14 mouse cellular contexts compared by ENCODE assay signal in genomic region chr7:45211070-45211469, GRCm38 (mm10). TPM values are rescaled to one million over a fixed set of nuclear protein-coding genes. Genes with fewer than 3 reads are reported as not detected.
A peak's percentile ranks its signal among the peaks of the same experiment; 100 is the strongest.
DNase-seq lines count a peak whose midpoint lies in the region; ATAC-seq and TF ChIP-seq lines count a peak whose summit lies in the region.
"Had no signal": no experiment of that assay in that cellular context is flagged by ENCODE, and none has a peak within 500 bp of the region (broad histone marks: within the 10 kb centered on the region; RNA-seq: fewer than 3 reads in every experiment).

No protein-coding gene starts in this region.

- 74% methylated on average over 10 of the region's 10 CpGs for WGBS in hindbrain, embryonic 10.5 days
- WGBS in hindbrain, embryonic 11.5 days = 76% methylated on average over 10 of the region's 10 CpGs
- WGBS in liver, embryonic 14.5 days (ENCODE audit: insufficient replicate concordance) = 11% methylated on average over 10 of the region's 10 CpGs

- ATAC-seq in hindbrain, embryonic 11.5 days (ENCODE audit: low FRiP score) = no peak
- no peak for ATAC-seq in liver, embryonic 14.5 days (ENCODE audit: insufficient read depth)
- ATAC-seq: midbrain, embryonic 13.5 days had no signal

- H3K4me3 ChIP-seq in hindbrain, embryonic 10.5 days = peak overlapping the region; percentile 36; the same call in 1 of the 2 replicates
- H3K4me3 ChIP-seq in hindbrain, embryonic 11.5 days (ENCODE audit: low read depth, low read length) = no peak overlapping the region
- peak overlapping the region; percentile 71; the same call in 1 of the 2 replicates for H3K4me3 ChIP-seq in E14TG2a.4 (replicated peaks; ENCODE audit: low read length)
- no peak overlapping the region for H3K4me3 ChIP-seq in liver, embryonic 14.5 days (ENCODE audit: insufficient read depth in 1 of 2, low read depth in 2 of 2, low read length in 2 of 2)
- H3K4me3 ChIP-seq: midbrain, embryonic 13.5 days had no signal

- TF ChIP-seq CTCF in E14TG2a.4 (conservative IDR thresholded peaks at IDR 0.05; ENCODE audit: low read length) = no peak
- TF ChIP-seq CTCF in liver, embryonic 14.5 days (IDR thresholded peaks at IDR 0.05; ENCODE audit: low read depth) = no peak

- H3K27ac ChIP-seq in hindbrain, embryonic 10.5 days = no peak overlapping the region
- H3K27ac ChIP-seq in hindbrain, embryonic 11.5 days (ENCODE audit: low read depth, low read length) = no peak overlapping the region
- H3K27ac ChIP-seq in liver, embryonic 14.5 days = no peak overlapping the region
- H3K27ac ChIP-seq: midbrain, embryonic 13.5 days had no signal

- no peaks in the 10 kb centered on the region for H3K9me3 ChIP-seq in hindbrain, embryonic 10.5 days
- no peaks in the 10 kb centered on the region for H3K9me3 ChIP-seq in hindbrain, embryonic 11.5 days (ENCODE audit: control insufficient read depth, low read length)
- no peaks in the 10 kb centered on the region for H3K9me3 ChIP-seq in E14TG2a.4 (ENCODE audit: low read length)
- H3K9me3 ChIP-seq in liver, embryonic 14.5 days (ENCODE audit: control insufficient read depth, low read length) = no peaks in the 10 kb centered on the region
- H3K9me3 ChIP-seq: G1E; midbrain, embryonic 13.5 days had no signal

- DNase-seq in hindbrain, embryonic 10.5 days (ENCODE audit: low spot score) = no peak
- DNase-seq in hindbrain, embryonic 11.5 days (ENCODE audit: low spot score) = no peak
- peak; percentile 36 for DNase-seq in 416B (ENCODE audit: low read depth)
- no peak for DNase-seq in liver, embryonic 14.5 days (ENCODE audit: low read depth in 3 of 3, low spot score in 3 of 3)
- DNase-seq in gastrocnemius, postnatal 4 days (ENCODE audit: low spot score in 2 of 2) = no peak
- DNase-seq in cerebellum, adult 9-10 months = no peak
- DNase-seq: cerebellum, adult 9-11 months; kidney, adult 11 months; lung, postnatal 10 days; right cerebral cortex, postnatal 25 days had no signal

- H3K27me3 ChIP-seq in hindbrain, embryonic 10.5 days (ENCODE audit: insufficient read depth, poor library complexity, severe bottlenecking) = peaks cover 33% of the 10 kb centered on the region
- H3K27me3 ChIP-seq in hindbrain, embryonic 11.5 days (ENCODE audit: control insufficient read depth, insufficient read depth, low read length) = peaks cover 19% of the 10 kb centered on the region
- H3K27me3 ChIP-seq in E14TG2a.4 (ENCODE audit: insufficient read depth, low read length) = peaks cover 33% of the 10 kb centered on the region
- H3K27me3 ChIP-seq in liver, embryonic 14.5 days (ENCODE audit: control insufficient read depth, insufficient read depth, low read length) = peaks cover 12% of the 10 kb centered on the region

- no peak for TF ChIP-seq EP300 in liver, embryonic 14.5 days (IDR thresholded peaks at IDR 0.05; ENCODE audit: low read depth)

- H3K9ac ChIP-seq in hindbrain, embryonic 11.5 days (ENCODE audit: low read depth, low read length) = no peak overlapping the region
- no peak overlapping the region for H3K9ac ChIP-seq in liver, embryonic 14.5 days (replicated peaks)
- H3K9ac ChIP-seq: midbrain, embryonic 13.5 days had no signal

- no peaks in the 10 kb centered on the region for H3K36me3 ChIP-seq in hindbrain, embryonic 10.5 days
- H3K36me3 ChIP-seq in hindbrain, embryonic 11.5 days (ENCODE audit: control insufficient read depth, insufficient read depth, low read length) = no peaks in the 10 kb centered on the region
- no peaks in the 10 kb centered on the region for H3K36me3 ChIP-seq in E14TG2a.4 (ENCODE audit: insufficient read depth, low read length)
- H3K36me3 ChIP-seq in liver, embryonic 14.5 days (replicated peaks; ENCODE audit: control insufficient read depth, insufficient read depth, low read depth) = no peaks in the 10 kb centered on the region
- H3K36me3 ChIP-seq: G1E; midbrain, embryonic 13.5 days had no signal

- H3K4me1 ChIP-seq in hindbrain, embryonic 10.5 days (replicated peaks) = peaks cover 25% of the 10 kb centered on the region
- no peaks in the 10 kb centered on the region; the same call in 1 of the 2 replicates for H3K4me1 ChIP-seq in hindbrain, embryonic 11.5 days (replicated peaks; ENCODE audit: control insufficient read depth, insufficient read depth, low read length)
- H3K4me1 ChIP-seq in E14TG2a.4 (replicated peaks; ENCODE audit: low read depth, low read length) = peaks cover 49% of the 10 kb centered on the region
- peaks cover 13 to 19% of the 10 kb centered on the region in 2 experiments for H3K4me1 ChIP-seq in liver, embryonic 14.5 days (replicated peaks; ENCODE audit: control insufficient read depth in 2 of 2, insufficient read depth in 2 of 2, low read length in 1 of 2)

- no peak overlapping the region for H3K4me2 ChIP-seq in hindbrain, embryonic 11.5 days (replicated peaks; ENCODE audit: low read depth, low read length)
- H3K4me2 ChIP-seq in liver, embryonic 14.5 days (ENCODE audit: low read depth) = peak overlapping the region; percentile 68

RNA-seq across cellular contexts. Expression of gene Dkkl1, which starts 0.9 kb away (rescaled TPM):
- polyA plus RNA-seq in hindbrain, embryonic 10.5 days (2016; fragmentation: Nextera tagmentation; extraction: Ambion mirVana) = 1.8 and 2.1 TPM in 2 replicates
- 1.6 and 1.7 TPM in 2 replicates for polyA plus RNA-seq in hindbrain, embryonic 11.5 days (2014; fragmentation: Nextera tagmentation; extraction: Ambion mirVana)
- 1.1 and 1.5 TPM in 2 replicates for polyA plus RNA-seq in liver, embryonic 14.5 days (2012; rRNA removed)
- 2.1 and 2.6 TPM in 2 replicates for polyA plus RNA-seq in liver, embryonic 14.5 days (2014; fragmentation: Nextera tagmentation; extraction: Ambion mirVana)
- not detected for total RNA-seq in gastrocnemius, postnatal 4 days (2021)
- polyA plus RNA-seq: G1E had no signal

RNA-seq across cellular contexts. Expression of gene Tead2, which starts 4.5 kb away (rescaled TPM):
- 324 and 370 TPM in 2 replicates for polyA plus RNA-seq in hindbrain, embryonic 10.5 days (2016; fragmentation: Nextera tagmentation; extraction: Ambion mirVana)
- polyA plus RNA-seq in hindbrain, embryonic 11.5 days (2014; fragmentation: Nextera tagmentation; extraction: Ambion mirVana) = 229 and 242 TPM in 2 replicates
- polyA plus RNA-seq in liver, embryonic 14.5 days (2012; rRNA removed) = 7.9 and 10.0 TPM in 2 replicates
- 4.1 and 4.5 TPM in 2 replicates for polyA plus RNA-seq in liver, embryonic 14.5 days (2014; fragmentation: Nextera tagmentation; extraction: Ambion mirVana)
- 10 to 100 TPM; 40.0 to 51.4 TPM for total RNA-seq in gastrocnemius, postnatal 4 days (2021)
- polyA plus RNA-seq: G1E had no signal

RNA-seq across cellular contexts. Expression of gene Ccdc155, which starts 6.4 kb away (rescaled TPM):
- 0.64 and 0.80 TPM in 2 replicates for polyA plus RNA-seq in hindbrain, embryonic 10.5 days (2016; fragmentation: Nextera tagmentation; extraction: Ambion mirVana)
- polyA plus RNA-seq in hindbrain, embryonic 11.5 days (2014; fragmentation: Nextera tagmentation; extraction: Ambion mirVana) = 0.31 and 0.40 TPM in 2 replicates
- polyA plus RNA-seq in liver, embryonic 14.5 days (2012; rRNA removed) = 0.02 and 0.08 TPM in 2 replicates
- not detected in 2 replicates for polyA plus RNA-seq in liver, embryonic 14.5 days (2014; fragmentation: Nextera tagmentation; extraction: Ambion mirVana)
- total RNA-seq in gastrocnemius, postnatal 4 days (2021) = 1 to 10 TPM; 3.2 to 4.9 TPM
- total RNA-seq: G1E had no signal
- polyA plus RNA-seq: G1E had no signal

RNA-seq across cellular contexts. Expression of gene Cd37, which starts 27.8 kb away (rescaled TPM):
- 1.0 and 1.1 TPM in 2 replicates for polyA plus RNA-seq in hindbrain, embryonic 10.5 days (2016; fragmentation: Nextera tagmentation; extraction: Ambion mirVana)
- 1.1 and 2.5 TPM in 2 replicates for polyA plus RNA-seq in hindbrain, embryonic 11.5 days (2014; fragmentation: Nextera tagmentation; extraction: Ambion mirVana)
- 10.5 and 12.8 TPM in 2 replicates for polyA plus RNA-seq in liver, embryonic 14.5 days (2012; rRNA removed)
- polyA plus RNA-seq in liver, embryonic 14.5 days (2014; fragmentation: Nextera tagmentation; extraction: Ambion mirVana) = 9.0 and 9.1 TPM in 2 replicates
- 1 to 10 TPM; 3.7 to 4.8 TPM for total RNA-seq in gastrocnemius, postnatal 4 days (2021)

RNA-seq across cellular contexts. Expression of gene Slc6a16, which starts 29.8 kb away (rescaled TPM):
- 0.26 TPM in 1 of 2 replicates, not detected in the other for polyA plus RNA-seq in hindbrain, embryonic 10.5 days (2016; fragmentation: Nextera tagmentation; extraction: Ambion mirVana)
- 0.14 and 0.32 TPM in 2 replicates for polyA plus RNA-seq in hindbrain, embryonic 11.5 days (2014; fragmentation: Nextera tagmentation; extraction: Ambion mirVana)
- polyA plus RNA-seq in liver, embryonic 14.5 days (2012; rRNA removed) = 0.03 TPM in 1 of 2 replicates, not detected in the other
- polyA plus RNA-seq in liver, embryonic 14.5 days (2014; fragmentation: Nextera tagmentation; extraction: Ambion mirVana) = not detected in 2 replicates
- not detected for total RNA-seq in gastrocnemius, postnatal 4 days (2021)
- polyA plus RNA-seq: activated CD4-positive, CD25-positive, alpha-beta regulatory T cell, adult 4 months; G1E had no signal

Comparison
In these comparisons a context has a peak if more than half of its experiments do, and no peak if none do; other contexts are left out.
1. H3K4me3 ChIP-seq: peak in hindbrain, embryonic 10.5 days (single experiment) and E14TG2a.4 (single experiment); none in hindbrain, embryonic 11.5 days (single experiment) and liver, embryonic 14.5 days (0 of 2).
2. RNA of gene Tead2, which starts 4.5 kb away (polyA plus RNA-seq): 324 to 370 TPM in hindbrain, embryonic 10.5 days and 229 to 242 TPM in hindbrain, embryonic 11.5 days; 4.1 to 10.0 TPM in liver, embryonic 14.5 days; every median in the first group is over 10 times any median in the second.